Comparison of ENCODE assay signal across 17 mouse cellular contexts in the genomic region with DNA sequence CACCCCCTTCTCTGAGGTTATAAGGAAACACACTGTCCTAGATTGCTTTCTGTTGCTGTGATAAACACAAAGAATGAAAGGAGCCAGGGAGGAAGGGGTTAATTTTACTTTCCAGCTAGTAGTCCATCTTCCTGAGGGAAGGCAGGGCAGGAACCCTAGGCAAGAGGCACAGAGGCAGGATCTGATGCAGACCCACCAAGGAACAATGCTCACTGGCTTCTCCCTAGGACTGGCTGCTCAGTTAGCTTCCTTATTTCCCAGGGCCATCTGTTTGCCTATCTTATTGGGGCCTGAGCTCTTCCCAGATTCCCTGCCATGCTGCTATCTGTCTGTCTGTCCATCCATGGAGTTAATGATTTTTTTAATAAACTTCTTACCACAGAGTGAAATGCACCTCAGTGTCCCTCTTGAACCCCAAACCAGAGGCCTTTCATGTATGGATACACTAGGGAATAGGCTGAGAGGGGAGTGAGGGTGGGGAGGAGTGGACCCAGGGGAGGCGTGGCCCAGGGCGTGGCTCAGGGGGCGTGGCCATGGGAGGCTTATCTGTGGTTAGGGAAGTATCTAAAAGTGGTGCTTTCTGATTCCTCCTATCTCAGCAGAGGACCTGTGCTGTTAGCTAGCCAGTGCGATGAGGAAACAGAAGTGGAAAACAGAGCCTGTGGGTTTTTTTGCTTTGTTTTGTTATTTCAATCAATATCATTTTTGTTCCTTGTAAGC.
DNase-seq lines count a peak whose midpoint lies in the region; ATAC-seq and TF ChIP-seq lines count a peak whose summit lies in the region.
"Had no signal": no experiment of that assay in that cellular context is flagged by ENCODE, and none has a peak within 500 bp of the region (broad histone marks: within the 10 kb centered on the region; RNA-seq: fewer than 3 reads in every experiment).

No protein-coding gene starts in this region.

- 37% methylated on average over 4 of the region's 4 CpGs for WGBS in intestine, postnatal 0 days
- 52% methylated on average over 4 of the region's 4 CpGs for WGBS in limb, embryonic 10.5 days
- 65% methylated on average over 4 of the region's 4 CpGs for WGBS in forebrain, embryonic 13.5 days

- no peak overlapping the region for H3K27ac ChIP-seq in intestine, postnatal 0 days (ENCODE audit: low read depth, low read length)
- no peak overlapping the region for H3K27ac ChIP-seq in limb, embryonic 10.5 days
- H3K27ac ChIP-seq in forebrain, embryonic 13.5 days, result no peak overlapping the region
- H3K27ac ChIP-seq: embryonic facial prominence, embryonic 13.5 days; hindbrain, postnatal 0 days; limb, embryonic 12.5 days; midbrain, embryonic 12.5 days had no signal

- no peaks in the 10 kb centered on the region for H3K27me3 ChIP-seq in intestine, postnatal 0 days (replicated peaks; ENCODE audit: control insufficient read depth, insufficient read depth, low read length)
- H3K27me3 ChIP-seq in limb, embryonic 10.5 days (ENCODE audit: low read depth, poor library complexity, severe bottlenecking), result no peaks in the 10 kb centered on the region
- H3K27me3 ChIP-seq in forebrain, embryonic 13.5 days, result no peaks in the 10 kb centered on the region
- H3K27me3 ChIP-seq: embryonic facial prominence, embryonic 13.5 days; limb, embryonic 12.5 days had no signal

- no peak overlapping the region for H3K4me2 ChIP-seq in intestine, postnatal 0 days (replicated peaks; ENCODE audit: low read depth)
- H3K4me2 ChIP-seq in forebrain, embryonic 13.5 days, result no peak overlapping the region
- H3K4me2 ChIP-seq: embryonic facial prominence, embryonic 13.5 days; limb, embryonic 12.5 days; midbrain, embryonic 12.5 days had no signal

- H3K9me3 ChIP-seq in intestine, postnatal 0 days (ENCODE audit: control insufficient read depth), result no peaks in the 10 kb centered on the region
- H3K9me3 ChIP-seq in limb, embryonic 10.5 days (replicated peaks), result no peaks in the 10 kb centered on the region
- H3K9me3 ChIP-seq in forebrain, embryonic 13.5 days (replicated peaks), result 0 out of 2 replicates have a peak, but pooled peaks cover 5% of the 10 kb centered on the region
- H3K9me3 ChIP-seq: embryonic facial prominence, embryonic 13.5 days had no signal

- H3K36me3 ChIP-seq in intestine, postnatal 0 days (ENCODE audit: control insufficient read depth, insufficient read depth), result no peaks in the 10 kb centered on the region
- no peaks in the 10 kb centered on the region for H3K36me3 ChIP-seq in limb, embryonic 10.5 days
- H3K36me3 ChIP-seq in forebrain, embryonic 13.5 days (ENCODE audit: poor library complexity, severe bottlenecking), result no peaks in the 10 kb centered on the region
- H3K36me3 ChIP-seq: embryonic facial prominence, embryonic 13.5 days; G1E; limb, embryonic 12.5 days; midbrain, embryonic 12.5 days had no signal

- no peak for TF ChIP-seq CTCF in intestine, postnatal 0 days (IDR thresholded peaks at IDR 0.05; ENCODE audit: low read depth)

- H3K4me1 ChIP-seq in intestine, postnatal 0 days (replicated peaks; ENCODE audit: control insufficient read depth, insufficient read depth, low read length), result no peaks in the 10 kb centered on the region; the same call in 1 of the 2 replicates
- peaks cover 9% of the 10 kb centered on the region for H3K4me1 ChIP-seq in limb, embryonic 10.5 days
- no peaks in the 10 kb centered on the region for H3K4me1 ChIP-seq in forebrain, embryonic 13.5 days
- H3K4me1 ChIP-seq: midbrain, embryonic 12.5 days had no signal

- no peak overlapping the region for H3K9ac ChIP-seq in intestine, postnatal 0 days (ENCODE audit: low read depth, low read length)
- no peak overlapping the region for H3K9ac ChIP-seq in forebrain, embryonic 13.5 days
- H3K9ac ChIP-seq: embryonic facial prominence, embryonic 13.5 days; limb, embryonic 12.5 days; midbrain, embryonic 12.5 days had no signal

- peak; percentile 8 for DNase-seq in A20 (ENCODE audit: low read depth, low spot score)
- DNase-seq in ES-CJ7 (ENCODE audit: low read depth, low spot score), result peak; percentile 9
- no peak for DNase-seq in kidney, postnatal 4 days
- DNase-seq in limb, embryonic 10.5 days (ENCODE audit: low spot score), result no peak
- DNase-seq: cerebellum, postnatal 14 days; gastrocnemius, postnatal 25 days; heart, postnatal 10 days; kidney, postnatal 14 days; lung, postnatal 10 days had no signal

- ATAC-seq in intestine, postnatal 0 days, result peak; percentile 48
- 0 out of 2 replicates have a peak, but pooled peaks have one; percentile 31 for ATAC-seq in monocyte, adult 5-6 weeks (replicated peaks; ENCODE audit: insufficient number of reproducible peaks, low FRiP score, low TSS enrichment, poor library complexity, severe bottlenecking)
- ATAC-seq in forebrain, embryonic 13.5 days, result no peak
- ATAC-seq: hindbrain, postnatal 0 days had no signal

- no peak overlapping the region for H3K4me3 ChIP-seq in intestine, postnatal 0 days (ENCODE audit: low read depth, low read length)
- no peak overlapping the region for H3K4me3 ChIP-seq in limb, embryonic 10.5 days
- H3K4me3 ChIP-seq in forebrain, embryonic 13.5 days, result no peak overlapping the region
- H3K4me3 ChIP-seq: embryonic facial prominence, embryonic 13.5 days; limb, embryonic 12.5 days; midbrain, embryonic 12.5 days had no signal

Comparison
In these comparisons a context has a peak if more than half of its experiments do, and no peak if none do; other contexts are left out.
1. DNase-seq: peak in A20 (single experiment) and ES-CJ7 (single experiment); none in kidney, postnatal 4 days (0 of 2) and limb, embryonic 10.5 days (single experiment).